Mouse (Mus musculus) heart, embryonic 12.5 days (tissue): ENCODE data around the gene Pla2g6. TPM values are rescaled to one million over a fixed set of nuclear protein-coding genes. Genes with fewer than 3 reads are reported as not detected.
A peak's percentile ranks its signal among the peaks of the same experiment; 100 is the strongest.

Experiments used
- microRNA counts: library from miRNA; unstranded; fragments of <30 nt; microRNA quantifications from one replicate; lab custom pipeline; 2017
- microRNA-seq: library from miRNA; unstranded; fragments of <30 nt; microRNA quantifications from one replicate; pipeline ENCODE4, GENCODE M21; 2017
- polyA plus RNA-seq: library from polyadenylated mRNA; unstranded; fragments of >200 nt; fragmentation: Nextera tagmentation; extraction: Ambion mirVana; gene quantifications from 2 replicates; pipeline ENCODE4 v1.2.1, GENCODE M21; 2016

The Pla2g6 gene
- polyA plus RNA-seq, 1 experiment from 2014 or later: 14.4 TPM

MicroRNAs encoded within 50 kb of the gene (microRNA counts, 519-probe panel; counts per million panel counts)
- microRNA mmu-miR-1943 (lab: Ali Mortazavi, UCI): not detected

Small RNA genes within 50 kb of the gene (microRNA-seq; reads per million reads assigned to microRNA genes)
- gene Mir1943: 3.5 reads per million, percentile 12 among the genes with 10 or more reads in this experiment

Other genes starting within 250 kb of the Pla2g6 start
- gene Micall1, start 219.5 kb downstream of the Pla2g6 start, polyA plus RNA-seq: 24.2 and 24.3 TPM in 2 replicates
- gene Polr2f, start 187.4 kb downstream of the Pla2g6 start, polyA plus RNA-seq: 265 and 289 TPM in 2 replicates
- gene 1700088E04Rik, start 187.1 kb downstream of the Pla2g6 start, polyA plus RNA-seq: 6.3 and 6.6 TPM in 2 replicates
- 0.28 and 0.44 TPM in 2 replicates for gene Sox10, start 163.2 kb downstream of the Pla2g6 start, polyA plus RNA-seq
- gene Pick1, start 99.2 kb downstream of the Pla2g6 start, polyA plus RNA-seq: 33.8 and 37.6 TPM in 2 replicates
- gene Gm49486, start 99.0 kb downstream of the Pla2g6 start, polyA plus RNA-seq: 0.49 and 1.0 TPM in 2 replicates
- 0.36 and 0.65 TPM in 2 replicates for gene Slc16a8, start 73.6 kb downstream of the Pla2g6 start, polyA plus RNA-seq
- gene Baiap2l2, start 42.9 kb downstream of the Pla2g6 start, polyA plus RNA-seq: 9.3 and 11.9 TPM in 2 replicates
- 1.9 and 2.6 TPM in 2 replicates for gene Maff, start 18.2 kb upstream of the Pla2g6 start, polyA plus RNA-seq
- gene Tmem184b, start 75.2 kb upstream of the Pla2g6 start, polyA plus RNA-seq: 77.2 and 82.3 TPM in 2 replicates
- 103 and 111 TPM in 2 replicates for gene Csnk1e, start 127.2 kb upstream of the Pla2g6 start, polyA plus RNA-seq
- 0.14 and 0.41 TPM in 2 replicates for gene Kcnj4, start 176.9 kb upstream of the Pla2g6 start, polyA plus RNA-seq
- gene Kdelr3, start 188.0 kb upstream of the Pla2g6 start, polyA plus RNA-seq: 49.6 and 51.9 TPM in 2 replicates
- gene Ddx17, start 218.4 kb upstream of the Pla2g6 start, polyA plus RNA-seq: 37.1 and 39.9 TPM in 2 replicates